In genomic region chr1:14108450-14109189, GRCm38 (mm10) we compare ENCODE assay signal across 9 mouse cellular contexts.
DNase-seq lines count a peak whose midpoint lies in the region; ATAC-seq lines count a peak whose summit lies in the region.
"Had no signal": no experiment of that assay in that cellular context is flagged by ENCODE, and none has a peak within 500 bp of the region (broad histone marks: within the 10 kb centered on the region; RNA-seq: fewer than 3 reads in every experiment).

No protein-coding gene starts in this region.

- no peaks in the 10 kb centered on the region for H3K27me3 ChIP-seq in heart, embryonic 11.5 days (ENCODE audit: control insufficient read depth, insufficient read depth, low read length)
- no peaks in the 10 kb centered on the region for H3K27me3 ChIP-seq in embryonic facial prominence, embryonic 15.5 days
- H3K27me3 ChIP-seq: stomach, embryonic 15.5 days had no signal

- H3K4me1 ChIP-seq in heart, embryonic 11.5 days (ENCODE audit: control insufficient read depth, insufficient read depth, low read length), result no peaks in the 10 kb centered on the region
- peaks cover 5% of the 10 kb centered on the region; the same call in 1 of the 2 replicates for H3K4me1 ChIP-seq in embryonic facial prominence, embryonic 15.5 days
- H3K4me1 ChIP-seq: stomach, embryonic 15.5 days had no signal

- H3K9ac ChIP-seq in heart, embryonic 11.5 days (ENCODE audit: low read depth, low read length), result no peak overlapping the region
- H3K9ac ChIP-seq in embryonic facial prominence, embryonic 15.5 days, result no peak overlapping the region
- H3K9ac ChIP-seq: stomach, embryonic 15.5 days had no signal

- no peak for ATAC-seq in heart, embryonic 11.5 days (replicated peaks; ENCODE audit: insufficient number of reproducible peaks, low FRiP score, low TSS enrichment)
- peak; percentile 72 for ATAC-seq in embryonic facial prominence, embryonic 15.5 days (ENCODE audit: insufficient number of reproducible peaks, low FRiP score, low TSS enrichment, low read depth)

- H3K4me2 ChIP-seq in heart, embryonic 11.5 days, result no peak overlapping the region
- no peak overlapping the region for H3K4me2 ChIP-seq in embryonic facial prominence, embryonic 15.5 days (replicated peaks)
- H3K4me2 ChIP-seq: stomach, embryonic 15.5 days had no signal

- peak; percentile 88 for DNase-seq in heart, adult 11 months
- peak; percentile 67 for DNase-seq in adrenal gland, adult 2 months
- peak; percentile 52 for DNase-seq in layer of hippocampus, adult 11-12 months (ENCODE audit: low spot score)
- peak; percentile 66 to 69 for DNase-seq in right cerebral cortex, postnatal 10 days (ENCODE audit: low spot score in 2 of 2)
- no peak for DNase-seq in ovary, postnatal 36 days (ENCODE audit: low spot score)
- no peak for DNase-seq in testis, postnatal 14 days (ENCODE audit: low spot score)

- no peaks in the 10 kb centered on the region for H3K9me3 ChIP-seq in heart, embryonic 11.5 days (replicated peaks; ENCODE audit: control insufficient read depth, low read length)
- H3K9me3 ChIP-seq in embryonic facial prominence, embryonic 15.5 days (replicated peaks), result no peaks in the 10 kb centered on the region
- H3K9me3 ChIP-seq: stomach, embryonic 15.5 days had no signal

- no peak overlapping the region for H3K27ac ChIP-seq in heart, embryonic 11.5 days (ENCODE audit: low read depth, low read length)
- peak overlapping the region; percentile 39; the same call in 1 of the 2 replicates for H3K27ac ChIP-seq in embryonic facial prominence, embryonic 15.5 days (replicated peaks)
- H3K27ac ChIP-seq: stomach, embryonic 15.5 days had no signal

- H3K4me3 ChIP-seq in heart, embryonic 11.5 days (ENCODE audit: low read depth, low read length), result no peak overlapping the region
- H3K4me3 ChIP-seq in embryonic facial prominence, embryonic 15.5 days (replicated peaks), result no peak overlapping the region
- H3K4me3 ChIP-seq: stomach, embryonic 15.5 days had no signal

- WGBS in heart, embryonic 11.5 days (ENCODE audit: insufficient replicate concordance), result 73% methylated on average over 7 of the region's 7 CpGs
- WGBS in embryonic facial prominence, embryonic 15.5 days, result 46% methylated on average over 7 of the region's 7 CpGs

- no peaks in the 10 kb centered on the region for H3K36me3 ChIP-seq in heart, embryonic 11.5 days (ENCODE audit: control insufficient read depth, insufficient read depth, low read length)
- H3K36me3 ChIP-seq in embryonic facial prominence, embryonic 15.5 days, result no peaks in the 10 kb centered on the region
- H3K36me3 ChIP-seq: stomach, embryonic 15.5 days had no signal

Comparison
In these comparisons a context has a peak if more than half of its experiments do, and no peak if none do; other contexts are left out.
1. DNase-seq: peak in heart, adult 11 months (single experiment), adrenal gland, adult 2 months (single experiment), layer of hippocampus, adult 11-12 months (single experiment) and right cerebral cortex, postnatal 10 days (2 of 2); none in ovary, postnatal 36 days (single experiment) and testis, postnatal 14 days (single experiment).